Mouse (Mus musculus): ENCODE measurements around the gene Rab3c. TPM values are rescaled to one million over a fixed set of nuclear protein-coding genes. Genes with fewer than 3 reads are reported as not detected.

The Rab3c gene
- total RNA-seq, 4 experiments from 2014 or later, result 164 to 218 (median 172) TPM

- peak in 1 of 2 experiments; percentile 49 for DNase-seq (ENCODE audit: low spot score in 2 of 2)
Measured at GRCm38 (mm10) chr13:110097424-110098050, 183.3 kb downstream of the Rab3c start.

GRCm38 (mm10) chr13:110094998-110095397 lies 185.8 kb downstream of the Rab3c start:
- no peak for DNase-seq (ENCODE audit: low spot score in 2 of 2)

DNA sequence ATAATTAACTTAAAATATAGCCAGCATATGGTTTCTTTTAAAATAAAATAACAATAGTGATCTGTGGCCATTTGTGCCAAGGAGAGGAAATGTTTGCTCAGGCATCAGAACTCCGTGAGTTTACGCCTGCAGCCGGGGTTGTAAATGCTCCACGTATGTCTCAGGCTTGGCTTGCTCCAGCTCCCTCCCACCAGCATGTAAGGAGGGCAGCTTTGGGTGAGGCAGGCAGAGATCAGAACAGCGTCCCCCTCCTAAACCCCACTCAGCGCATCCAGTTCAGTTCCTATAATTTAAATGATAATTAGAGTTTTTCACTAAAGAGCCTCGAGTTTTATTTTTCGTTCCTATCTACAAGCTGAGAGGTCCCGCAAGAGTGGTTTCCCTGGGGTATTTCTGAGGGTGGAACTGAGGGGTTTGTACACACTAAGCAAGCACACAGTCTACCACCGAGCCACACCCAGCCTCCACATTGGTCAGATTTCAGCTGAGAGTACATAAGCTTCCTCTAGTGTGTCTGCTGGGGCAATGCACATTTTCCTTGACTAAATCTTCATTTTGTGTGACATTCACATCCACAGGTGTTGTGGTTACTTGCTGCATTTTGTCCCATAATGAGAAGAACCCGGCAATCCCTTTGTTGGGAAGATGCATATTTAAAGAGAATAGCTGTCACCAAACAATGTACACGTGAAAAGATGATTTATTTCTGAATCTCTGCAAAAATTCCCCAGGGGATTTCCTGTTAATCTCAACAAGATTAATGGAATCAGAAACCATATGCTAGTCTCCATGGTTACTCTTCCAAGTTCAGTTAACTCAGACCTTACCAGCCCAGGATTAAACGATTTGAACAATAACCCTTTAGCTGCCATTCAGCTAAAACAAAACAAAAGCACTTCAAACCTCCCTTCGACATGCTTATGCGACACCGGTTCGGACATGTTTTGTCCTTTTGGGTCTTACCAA lies 186.8 kb downstream of the Rab3c start:
- DNase-seq (ENCODE audit: low spot score in 2 of 2), result no peak

- no peak for DNase-seq (ENCODE audit: low spot score in 2 of 2)
Measured at GRCm38 (mm10) chr13:110083961-110084360, 196.8 kb downstream of the Rab3c start.

- no peak for DNase-seq (ENCODE audit: low spot score in 2 of 2)
Measured at GRCm38 (mm10) chr13:110081174-110081573, 199.6 kb downstream of the Rab3c start.

- peak in 1 of 2 experiments; percentile 21 for DNase-seq (ENCODE audit: low spot score in 2 of 2)
Measured at GRCm38 (mm10) chr13:110075587-110075986, 205.2 kb downstream of the Rab3c start.

- DNase-seq (ENCODE audit: low spot score in 2 of 2), result no peak
Measured at GRCm38 (mm10) chr13:110074180-110074579, 206.6 kb downstream of the Rab3c start.

DNA sequence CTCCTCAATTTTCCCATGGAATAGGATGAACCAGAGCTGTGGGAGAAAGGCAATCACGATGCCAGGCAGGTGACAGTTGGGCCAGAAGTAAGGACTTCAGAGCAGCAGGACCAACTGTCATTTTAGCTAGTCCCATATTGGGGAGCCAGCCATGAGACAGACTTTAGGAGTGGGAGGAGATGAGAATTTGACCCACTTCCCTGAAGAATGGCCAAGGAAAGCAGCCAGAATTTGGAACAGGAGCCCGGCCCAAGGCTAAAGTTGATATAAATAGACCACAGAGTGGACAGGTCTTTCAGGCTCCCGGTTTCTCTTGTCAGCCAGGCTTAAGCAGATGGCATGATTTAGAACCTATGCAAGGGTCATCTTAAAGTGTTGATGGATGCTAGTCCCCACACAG lies 213.6 kb downstream of the Rab3c start:
- no peak for DNase-seq (ENCODE audit: low spot score in 2 of 2)

DNA sequence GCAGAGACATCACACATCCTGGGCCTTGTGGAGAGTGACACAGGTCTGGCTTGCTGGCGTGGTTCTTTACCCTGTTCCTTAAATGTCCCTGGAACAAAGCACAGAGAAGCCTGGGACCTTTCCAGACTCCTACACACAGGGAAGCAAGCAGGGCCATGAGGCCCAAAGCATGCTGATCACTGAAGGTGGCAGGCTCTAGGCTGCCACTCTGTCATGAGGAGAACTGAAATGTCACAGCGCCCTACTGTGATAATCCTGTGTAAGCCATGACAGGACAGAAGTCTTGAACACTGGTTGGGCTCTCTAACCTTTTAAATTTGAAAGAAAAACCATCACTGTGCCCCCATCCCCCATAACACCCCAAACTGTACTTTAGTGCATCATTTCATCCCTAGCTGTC lies 214.1 kb downstream of the Rab3c start:
- no peak for DNase-seq (ENCODE audit: low spot score in 2 of 2)

- peak; percentile 54 to 71 for DNase-seq (ENCODE audit: low spot score in 2 of 2)
Measured at GRCm38 (mm10) chr13:110062835-110063411, 217.9 kb downstream of the Rab3c start.

DNA sequence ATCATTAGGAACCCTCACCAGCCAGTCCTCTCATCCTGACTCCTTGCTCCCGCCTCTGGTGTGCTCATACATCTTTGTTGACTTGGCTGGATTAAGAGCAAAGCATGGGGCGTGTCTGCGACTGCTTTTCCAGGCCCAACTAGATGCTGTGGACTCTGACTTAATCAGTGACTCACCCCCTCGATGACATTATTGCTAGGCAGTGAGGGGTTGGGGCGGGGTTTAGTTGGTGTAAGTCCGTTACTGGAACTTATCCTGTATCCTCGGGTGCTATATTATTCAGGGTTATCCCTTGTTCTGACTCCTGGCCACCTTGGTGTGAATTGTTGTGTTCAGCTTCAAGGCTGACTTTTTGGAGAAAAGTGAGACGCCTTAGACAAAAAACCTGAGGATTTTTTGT lies 218.5 kb downstream of the Rab3c start:
- DNase-seq (ENCODE audit: low spot score in 2 of 2), result no peak

- DNase-seq (ENCODE audit: low spot score in 2 of 2), result no peak
Measured at GRCm38 (mm10) chr13:110054538-110054937, 226.3 kb downstream of the Rab3c start.

- no peak for DNase-seq (ENCODE audit: low spot score in 2 of 2)
Measured at GRCm38 (mm10) chr13:110048767-110049434, 231.9 kb downstream of the Rab3c start.

- DNase-seq (ENCODE audit: low spot score in 2 of 2), result no peak
Measured at GRCm38 (mm10) chr13:110044418-110044817, 236.4 kb downstream of the Rab3c start.

DNA sequence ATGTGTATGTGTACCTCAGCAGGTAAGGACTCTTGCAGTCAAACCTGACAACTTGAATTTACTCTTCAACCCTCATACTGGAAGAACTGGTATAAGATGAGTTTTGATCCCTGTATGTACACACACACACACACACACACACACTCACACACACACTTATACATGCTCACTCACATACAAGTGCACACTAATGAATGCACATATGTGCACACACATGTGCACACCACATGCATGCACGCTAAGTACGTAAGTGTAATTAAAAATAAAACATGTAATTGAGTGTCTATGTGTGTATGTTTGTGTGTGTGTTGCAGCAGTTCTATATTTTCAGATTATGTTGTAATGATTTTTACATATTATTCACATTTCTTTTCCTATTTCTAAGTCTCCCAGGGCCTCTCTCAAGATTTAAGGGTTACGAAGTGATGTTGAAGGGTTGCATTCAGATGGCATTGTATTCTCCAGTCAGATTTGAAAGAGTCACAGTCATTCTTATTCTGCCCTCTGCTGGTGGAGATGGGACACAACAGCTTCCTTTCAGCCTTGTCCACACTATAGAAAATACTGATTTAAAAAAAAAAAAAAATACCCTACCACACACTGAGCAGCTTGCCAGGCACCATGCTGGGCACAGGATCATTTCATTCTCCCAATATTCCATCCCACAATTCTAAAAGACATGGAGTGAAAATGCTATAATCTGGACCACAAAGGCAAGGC lies 240.9 kb downstream of the Rab3c start:
- no peak for DNase-seq (ENCODE audit: low spot score in 2 of 2)

- no peak for DNase-seq (ENCODE audit: low spot score in 2 of 2)
Measured at GRCm38 (mm10) chr13:110039170-110039569, 241.6 kb downstream of the Rab3c start.

DNA sequence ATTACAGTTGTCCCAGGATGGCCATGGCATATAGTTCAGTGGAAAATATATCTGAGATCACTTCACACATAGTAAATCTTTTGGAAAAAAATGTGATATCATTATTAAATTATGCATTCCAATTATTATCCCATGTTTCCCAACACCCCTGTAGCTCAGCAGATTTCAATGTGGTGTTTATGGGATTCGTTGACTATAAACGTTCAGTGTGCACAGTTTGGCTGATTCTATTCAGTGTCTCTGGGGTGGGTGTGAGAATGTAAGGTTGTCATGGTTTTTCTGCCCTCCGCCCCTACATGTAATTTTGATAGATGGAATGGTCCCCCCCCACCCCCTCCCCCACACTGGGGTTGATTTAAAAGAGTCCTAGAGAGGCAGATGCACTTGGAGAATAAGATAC lies 242.3 kb downstream of the Rab3c start:
- no peak for DNase-seq (ENCODE audit: low spot score in 2 of 2)

GRCm38 (mm10) chr13:110034885-110035284 lies 245.9 kb downstream of the Rab3c start:
- no peak for DNase-seq (ENCODE audit: low spot score in 2 of 2)

DNA sequence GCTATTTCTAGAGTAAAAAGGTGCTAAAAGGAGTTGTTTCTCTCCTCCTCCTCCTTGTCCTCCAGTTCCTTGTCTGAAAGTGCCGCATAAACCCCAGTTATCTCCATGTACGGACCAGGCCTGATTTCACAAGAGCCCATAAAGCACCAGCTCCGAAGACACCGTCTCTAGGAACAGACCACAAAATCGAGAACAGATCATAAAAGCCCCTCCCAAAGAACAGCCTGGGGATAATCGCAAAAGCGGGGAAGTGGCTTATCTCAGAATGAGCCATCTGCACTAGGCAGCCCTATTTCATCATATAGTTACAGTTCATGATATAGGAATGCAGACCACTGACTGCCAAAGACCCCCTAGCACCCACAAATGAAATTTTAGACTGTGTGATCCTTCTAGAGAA lies 246.8 kb downstream of the Rab3c start:
- no peak for DNase-seq (ENCODE audit: low spot score in 2 of 2)

- no peak for DNase-seq (ENCODE audit: low spot score in 2 of 2)
Measured at GRCm38 (mm10) chr13:110031886-110032285, 248.9 kb downstream of the Rab3c start.

DNA sequence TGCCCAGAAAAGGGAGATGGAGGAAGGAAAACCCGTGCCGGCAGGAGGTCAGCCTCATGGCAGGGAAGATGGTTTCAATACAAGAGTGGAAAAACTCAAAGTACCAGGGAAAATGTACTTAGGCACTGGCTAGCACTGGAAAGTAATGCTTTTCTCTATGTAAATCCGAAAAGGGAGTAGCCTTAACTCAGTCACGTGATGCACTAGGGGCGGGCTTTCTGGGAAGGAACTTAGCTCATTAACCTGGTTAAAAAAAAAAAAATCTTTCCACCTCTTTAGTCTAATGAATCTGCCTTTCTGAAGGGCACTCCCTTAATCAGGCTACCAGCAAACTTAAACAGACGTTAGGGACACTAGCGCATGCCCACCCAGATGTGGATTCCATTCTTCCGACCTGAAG lies 249.7 kb downstream of the Rab3c start:
- no peak for DNase-seq (ENCODE audit: low spot score in 2 of 2)

All from layer of hippocampus, adult 8-10 months (tissue).